Mouse (Mus musculus): ENCODE data around the gene Amigo3. TPM values are rescaled to one million over a fixed set of nuclear protein-coding genes. Genes with fewer than 3 reads are reported as not detected.
"Not testable (repeated sequence)": the region's sequence is repeated elsewhere in the genome, so short reads cannot be mapped to it uniquely, and the experiment has no call there.

Amigo3 gene
- 2.5 and 3.4 TPM in 2 replicates for polyA plus RNA-seq (2015; fragmentation: Nextera tagmentation; extraction: Ambion mirVana)

- Histone ChIP-seq H3K4me1 (replicated peaks; ENCODE audit: control insufficient read depth, insufficient read depth, low read length) (peaks cover 18% of the 10 kb centered on the region), H3K4me3 (replicated peaks; ENCODE audit: low read length) (no peak within 1 kb of the TSS), H3K27ac (ENCODE audit: low read length) (no peak within 1 kb of the TSS), H3K9me3 (ENCODE audit: control insufficient read depth, low read length) (no peaks in the 10 kb centered on the region), H3K4me2 (ENCODE audit: low read length) (peak within 1 kb of the TSS; percentile 21; the same call in 1 of the 2 replicates), H3K36me3 (ENCODE audit: control insufficient read depth, insufficient read depth) (peaks cover 14% of the 10 kb centered on the region), H3K27me3 (replicated peaks; ENCODE audit: control insufficient read depth, insufficient read depth, low read length) (no peaks in the 10 kb centered on the region), H3K9ac (replicated peaks; ENCODE audit: low read depth, low read length) (no peak within 1 kb of the TSS)
- ATAC-seq: peak; percentile 29
- WGBS: 56% methylated on average over 20 of the region's 20 CpGs
Observed at GRCm38 (mm10) chr9:108052885-108053664, at the start of gene Amigo3. Gene Amigo3, plus strand, starts transcription at chr9:108053159.

GRCm38 (mm10) chr9:108003531-108003890 lies 49.4 kb upstream of the Amigo3 start:
- Histone ChIP-seq H3K4me1 (replicated peaks; ENCODE audit: control insufficient read depth, insufficient read depth, low read length) (peaks cover 25% of the 10 kb centered on the region), H3K27ac (ENCODE audit: low read length) (peak overlapping the region; percentile 94), H3K9ac (replicated peaks; ENCODE audit: low read depth, low read length) (peak overlapping the region; percentile 98), H3K4me2 (ENCODE audit: low read length) (peak overlapping the region; percentile 88), H3K27me3 (replicated peaks; ENCODE audit: control insufficient read depth, insufficient read depth, low read length) (no peaks in the 10 kb centered on the region; the same call in 1 of the 2 replicates), H3K36me3 (ENCODE audit: control insufficient read depth, insufficient read depth) (no peaks in the 10 kb centered on the region), H3K4me3 (replicated peaks; ENCODE audit: low read length) (peak overlapping the region; percentile 88), H3K9me3 (ENCODE audit: control insufficient read depth, low read length) (no peaks in the 10 kb centered on the region)
- ATAC-seq: no peak
- 10% methylated on average over 8 of the region's 8 CpGs for WGBS

- Histone ChIP-seq H3K9ac (replicated peaks; ENCODE audit: low read depth, low read length) (no peak overlapping the region), H3K27me3 (replicated peaks; ENCODE audit: control insufficient read depth, insufficient read depth, low read length) (no peaks in the 10 kb centered on the region), H3K4me2 (ENCODE audit: low read length) (no peak overlapping the region), H3K9me3 (ENCODE audit: control insufficient read depth, low read length) (no peaks in the 10 kb centered on the region), H3K27ac (ENCODE audit: low read length) (no peak overlapping the region), H3K4me3 (replicated peaks; ENCODE audit: low read length) (no peak overlapping the region), H3K4me1 (replicated peaks; ENCODE audit: control insufficient read depth, insufficient read depth, low read length) (peaks cover 18% of the 10 kb centered on the region), H3K36me3 (ENCODE audit: control insufficient read depth, insufficient read depth) (no peaks in the 10 kb centered on the region; the same call in 1 of the 2 replicates)
- WGBS: 94% methylated on average over 5 of the region's 5 CpGs
- no peak for ATAC-seq
Observed at GRCm38 (mm10) chr9:108008041-108008440, 44.9 kb upstream of the Amigo3 start.

- Histone ChIP-seq H3K4me3 (replicated peaks; ENCODE audit: low read length) (no peak overlapping the region), H3K27ac (ENCODE audit: low read length) (no peak overlapping the region)
Observed at GRCm38 (mm10) chr9:108010385-108010784, 42.6 kb upstream of the Amigo3 start.

GRCm38 (mm10) chr9:108013577-108013976 lies 39.4 kb upstream of the Amigo3 start:
- H3K36me3 ChIP-seq (ENCODE audit: control insufficient read depth, insufficient read depth); H3K4me3 ChIP-seq (replicated peaks; ENCODE audit: low read length); H3K9me3 ChIP-seq (ENCODE audit: control insufficient read depth, low read length); H3K27ac ChIP-seq (ENCODE audit: low read length); H3K27me3 ChIP-seq (replicated peaks; ENCODE audit: control insufficient read depth, insufficient read depth, low read length); ATAC-seq; H3K4me2 ChIP-seq (ENCODE audit: low read length); H3K9ac ChIP-seq (replicated peaks; ENCODE audit: low read depth, low read length); H3K4me1 ChIP-seq (replicated peaks; ENCODE audit: control insufficient read depth, insufficient read depth, low read length): not testable (repeated sequence)
- 96% methylated on average over 2 of the region's 2 CpGs for WGBS

More at GRCm38 (mm10) chr9:108010385-108010784, 42.6 kb upstream of the Amigo3 start:
- H3K4me2 ChIP-seq (ENCODE audit: low read length): no peak overlapping the region
- H3K9ac ChIP-seq (replicated peaks; ENCODE audit: low read depth, low read length): no peak overlapping the region
- ATAC-seq: no peak
- no peaks in the 10 kb centered on the region for H3K9me3 ChIP-seq (ENCODE audit: control insufficient read depth, low read length)
- H3K27me3 ChIP-seq (replicated peaks; ENCODE audit: control insufficient read depth, insufficient read depth, low read length): no peaks in the 10 kb centered on the region
- no peaks in the 10 kb centered on the region; the same call in 1 of the 2 replicates for H3K36me3 ChIP-seq (ENCODE audit: control insufficient read depth, insufficient read depth)
- H3K4me1 ChIP-seq (replicated peaks; ENCODE audit: control insufficient read depth, insufficient read depth, low read length): peaks cover 3% of the 10 kb centered on the region; the same call in 1 of the 2 replicates

GRCm38 (mm10) chr9:108017127-108017526 lies 35.8 kb upstream of the Amigo3 start:
- H3K27me3 ChIP-seq (replicated peaks; ENCODE audit: control insufficient read depth, insufficient read depth, low read length): no peaks in the 10 kb centered on the region
- H3K27ac ChIP-seq (ENCODE audit: low read length): no peak overlapping the region
- no peak for ATAC-seq
- H3K9me3 ChIP-seq (ENCODE audit: control insufficient read depth, low read length): no peaks in the 10 kb centered on the region
- 65% methylated on average over 3 of the region's 3 CpGs for WGBS
- H3K9ac ChIP-seq (replicated peaks; ENCODE audit: low read depth, low read length): no peak overlapping the region
- no peak overlapping the region for H3K4me2 ChIP-seq (ENCODE audit: low read length)
- H3K4me3 ChIP-seq (replicated peaks; ENCODE audit: low read length): no peak overlapping the region
- no peaks in the 10 kb centered on the region; the same call in 1 of the 2 replicates for H3K36me3 ChIP-seq (ENCODE audit: control insufficient read depth, insufficient read depth)
- H3K4me1 ChIP-seq (replicated peaks; ENCODE audit: control insufficient read depth, insufficient read depth, low read length): no peaks in the 10 kb centered on the region

GRCm38 (mm10) chr9:108020741-108021140 lies 32.2 kb upstream of the Amigo3 start:
- Histone ChIP-seq H3K9ac (replicated peaks; ENCODE audit: low read depth, low read length) (no peak overlapping the region), H3K27ac (ENCODE audit: low read length) (no peak overlapping the region), H3K9me3 (ENCODE audit: control insufficient read depth, low read length) (no peaks in the 10 kb centered on the region), H3K4me1 (replicated peaks; ENCODE audit: control insufficient read depth, insufficient read depth, low read length) (no peaks in the 10 kb centered on the region), H3K27me3 (replicated peaks; ENCODE audit: control insufficient read depth, insufficient read depth, low read length) (no peaks in the 10 kb centered on the region), H3K4me3 (replicated peaks; ENCODE audit: low read length) (no peak overlapping the region), H3K36me3 (ENCODE audit: control insufficient read depth, insufficient read depth) (peaks cover 3% of the 10 kb centered on the region; the same call in 1 of the 2 replicates), H3K4me2 (ENCODE audit: low read length) (no peak overlapping the region)
- no peak for ATAC-seq
- WGBS: 95% methylated on average over 1 of the region's 1 CpGs

GRCm38 (mm10) chr9:108023216-108023615 lies 29.7 kb upstream of the Amigo3 start:
- Histone ChIP-seq H3K9me3 (ENCODE audit: control insufficient read depth, low read length) (no peaks in the 10 kb centered on the region), H3K27me3 (replicated peaks; ENCODE audit: control insufficient read depth, insufficient read depth, low read length) (no peaks in the 10 kb centered on the region), H3K4me3 (replicated peaks; ENCODE audit: low read length) (no peak overlapping the region), H3K4me1 (replicated peaks; ENCODE audit: control insufficient read depth, insufficient read depth, low read length) (no peaks in the 10 kb centered on the region), H3K36me3 (ENCODE audit: control insufficient read depth, insufficient read depth) (peaks cover 14% of the 10 kb centered on the region), H3K27ac (ENCODE audit: low read length) (no peak overlapping the region), H3K9ac (replicated peaks; ENCODE audit: low read depth, low read length) (no peak overlapping the region), H3K4me2 (ENCODE audit: low read length) (no peak overlapping the region)
- 84% methylated on average over 3 of the region's 3 CpGs for WGBS
- no peak for ATAC-seq

- ATAC-seq: no peak
- Histone ChIP-seq H3K9ac (replicated peaks; ENCODE audit: low read depth, low read length) (no peak overlapping the region), H3K27ac (ENCODE audit: low read length) (no peak overlapping the region), H3K36me3 (ENCODE audit: control insufficient read depth, insufficient read depth) (peaks cover 14% of the 10 kb centered on the region), H3K27me3 (replicated peaks; ENCODE audit: control insufficient read depth, insufficient read depth, low read length) (no peaks in the 10 kb centered on the region), H3K9me3 (ENCODE audit: control insufficient read depth, low read length) (no peaks in the 10 kb centered on the region), H3K4me2 (ENCODE audit: low read length) (no peak overlapping the region), H3K4me3 (replicated peaks; ENCODE audit: low read length) (no peak overlapping the region), H3K4me1 (replicated peaks; ENCODE audit: control insufficient read depth, insufficient read depth, low read length) (no peaks in the 10 kb centered on the region)
- 91% methylated on average over 3 of the region's 3 CpGs for WGBS
Observed at GRCm38 (mm10) chr9:108026584-108026983, 26.4 kb upstream of the Amigo3 start.
